Mouse (Mus musculus): ENCODE results near the gene Lrrc20.

Gene Lrrc20

DNA sequence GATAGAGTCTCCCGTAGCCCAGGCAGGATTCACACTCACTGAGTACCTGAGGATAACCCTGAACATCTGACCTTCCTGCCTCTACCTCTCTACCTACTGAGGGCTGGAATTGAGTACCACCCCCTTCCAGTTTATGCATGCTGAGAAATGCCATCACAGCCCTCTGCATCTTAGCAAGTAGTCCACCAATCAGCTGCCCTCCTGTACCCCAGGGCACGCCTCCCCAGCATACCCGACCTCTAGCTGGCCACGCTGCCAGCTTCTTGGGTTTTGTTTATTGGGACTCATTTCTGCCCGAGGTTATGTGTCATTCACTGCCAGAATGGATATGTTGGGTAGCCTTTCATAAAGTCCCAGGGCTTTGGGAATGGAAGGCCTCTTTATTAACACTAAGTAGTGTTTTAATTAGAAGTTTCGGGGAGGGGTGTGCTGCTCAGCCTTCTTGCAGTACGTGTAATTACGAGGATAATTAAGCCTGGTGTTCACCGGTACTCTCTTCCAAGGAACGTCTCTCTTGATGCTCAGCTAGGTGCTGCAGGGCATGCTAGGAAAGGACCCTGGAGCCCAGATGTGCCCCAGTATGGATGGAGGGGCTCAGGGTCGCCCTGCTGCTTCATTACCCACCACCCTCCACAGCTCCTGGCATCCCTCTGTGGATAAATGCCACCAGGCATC lies 36.8 kb downstream of the Lrrc20 start:
- DNase-seq (ENCODE audit: low read depth, low spot score), result no peak

DNA sequence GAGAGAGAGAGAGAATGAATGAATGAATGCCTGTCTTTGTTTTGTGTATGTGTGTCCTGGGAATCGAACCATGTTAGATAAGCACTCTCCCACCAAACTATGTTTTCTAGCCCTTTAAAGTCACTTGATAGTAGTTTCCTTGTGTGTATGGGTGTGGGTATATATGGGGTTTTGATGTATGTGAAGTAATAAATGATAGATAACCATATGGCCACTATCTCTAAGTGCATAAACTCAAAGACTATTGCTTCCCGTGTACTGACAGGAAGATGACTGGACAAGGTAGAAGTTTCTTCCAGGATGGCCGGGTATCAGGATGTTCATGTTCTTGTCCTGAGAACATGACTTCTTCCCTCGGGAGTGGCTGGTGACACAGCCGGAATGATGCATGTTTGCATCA lies 41.3 kb downstream of the Lrrc20 start:
- DNase-seq (ENCODE audit: low read depth, low spot score), result no peak

- no peak for DNase-seq (ENCODE audit: low read depth, low spot score)
Observed at GRCm38 (mm10) chr10:61517296-61518071, 41.9 kb downstream of the Lrrc20 start.

DNA sequence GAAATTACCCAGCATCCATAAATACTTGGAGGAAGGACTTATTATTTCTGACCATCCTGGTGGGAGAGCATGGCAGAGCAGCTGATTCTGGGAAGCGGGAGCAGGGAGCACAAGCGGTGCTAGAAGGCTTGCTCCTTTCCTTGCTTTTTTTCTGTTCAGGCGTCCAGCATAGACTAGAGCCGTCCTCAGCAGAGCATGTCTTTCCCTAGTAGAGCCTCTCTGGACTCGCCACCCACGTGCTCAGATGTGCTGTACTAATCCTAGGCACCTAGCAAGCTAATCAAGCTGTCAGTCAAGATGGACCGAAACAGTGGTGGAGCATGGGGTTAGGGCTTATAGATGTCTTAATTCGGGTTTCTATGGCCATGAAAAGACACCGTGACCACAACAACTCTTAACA lies 42.7 kb downstream of the Lrrc20 start:
- no peak for DNase-seq (ENCODE audit: low read depth, low spot score)

GRCm38 (mm10) chr10:61519491-61519890 lies 43.9 kb downstream of the Lrrc20 start:
- no peak for DNase-seq (ENCODE audit: low read depth, low spot score)

GRCm38 (mm10) chr10:61520714-61521113 lies 45.1 kb downstream of the Lrrc20 start:
- no peak for DNase-seq (ENCODE audit: low read depth, low spot score)

- no peak for DNase-seq (ENCODE audit: low read depth, low spot score)
Observed at GRCm38 (mm10) chr10:61530936-61531335, 55.3 kb downstream of the Lrrc20 start.

DNA sequence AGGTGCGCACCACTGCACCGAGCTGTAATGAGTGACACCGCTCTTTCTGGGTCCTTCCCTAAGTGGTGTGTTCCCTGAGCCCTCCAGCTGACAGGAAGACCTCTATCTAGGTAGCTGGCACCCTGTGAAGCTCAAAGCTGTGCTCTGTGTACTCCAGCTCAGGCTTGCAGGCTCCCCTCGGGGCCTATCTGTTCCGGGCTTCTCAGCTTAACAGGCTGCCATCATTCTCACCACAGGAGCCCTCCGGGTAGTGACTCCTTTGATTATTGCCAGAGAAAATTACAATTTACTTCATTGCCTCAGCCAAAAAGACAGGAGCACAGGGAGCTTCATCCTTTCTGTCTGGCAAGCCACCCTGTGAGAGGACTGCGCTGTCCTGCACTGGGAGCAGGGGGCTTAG lies 57.7 kb downstream of the Lrrc20 start:
- no peak for DNase-seq (ENCODE audit: low read depth, low spot score)

DNA sequence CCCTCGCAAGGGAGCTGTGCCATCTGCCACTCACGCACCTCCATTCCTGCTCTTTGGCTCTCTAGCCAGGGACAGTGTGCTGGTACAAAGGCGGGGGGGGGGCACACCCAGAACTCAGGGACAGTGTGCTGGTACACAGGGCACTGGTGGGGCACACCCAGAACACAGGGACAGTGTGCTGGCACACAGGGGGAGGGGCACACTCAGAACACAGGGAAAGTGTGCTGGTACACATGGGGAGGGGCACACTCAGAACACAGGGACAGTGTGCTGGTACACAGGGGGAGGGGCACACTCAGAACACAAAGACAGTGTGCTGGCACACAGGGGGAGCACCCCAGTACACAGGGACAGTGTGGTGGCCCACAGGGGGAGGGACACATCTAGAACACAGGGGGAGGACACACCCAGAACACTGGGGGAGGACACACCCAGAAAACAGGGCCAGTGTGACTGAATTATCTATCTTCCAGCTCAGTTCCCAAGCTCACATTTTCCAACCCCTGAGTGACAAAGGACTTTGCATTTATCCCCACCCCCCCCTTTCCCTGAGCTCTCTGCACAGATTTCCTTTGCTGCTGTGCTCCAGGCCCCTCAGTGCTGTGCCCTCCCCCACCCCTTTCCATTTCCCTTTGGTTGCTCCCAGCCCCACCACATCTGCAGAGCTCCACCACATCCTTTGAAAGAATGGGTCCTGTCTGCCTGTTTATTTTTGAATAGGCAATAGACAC lies 58.9 kb downstream of the Lrrc20 start:
- peak; percentile 22 for DNase-seq (ENCODE audit: low read depth, low spot score)

- DNase-seq (ENCODE audit: low read depth, low spot score), result no peak
Observed at GRCm38 (mm10) chr10:61535441-61535840, 59.8 kb downstream of the Lrrc20 start.

- no peak for DNase-seq (ENCODE audit: low read depth, low spot score)
Observed at GRCm38 (mm10) chr10:61536130-61537035, 60.8 kb downstream of the Lrrc20 start.

DNA sequence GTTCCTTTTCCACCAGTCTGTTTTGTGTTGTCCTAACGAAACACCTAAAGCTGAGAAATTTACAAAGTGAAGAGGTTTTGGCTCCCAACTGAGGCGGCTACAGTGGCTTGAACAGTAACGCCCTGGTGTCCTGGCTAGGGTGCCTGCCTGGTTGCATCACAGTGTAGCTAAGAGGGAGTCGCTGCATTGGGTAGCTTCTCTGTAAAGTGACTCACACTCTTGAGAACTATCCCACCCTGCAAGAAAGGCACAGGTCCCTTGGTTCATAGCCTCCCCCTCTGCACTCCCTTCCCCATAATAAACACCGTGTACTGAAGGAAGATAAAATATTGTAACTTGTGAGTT lies 61.4 kb downstream of the Lrrc20 start:
- no peak for DNase-seq (ENCODE audit: low read depth, low spot score)

- DNase-seq (ENCODE audit: low read depth, low spot score), result no peak
Observed at GRCm38 (mm10) chr10:61538446-61538845, 62.8 kb downstream of the Lrrc20 start.

DNA sequence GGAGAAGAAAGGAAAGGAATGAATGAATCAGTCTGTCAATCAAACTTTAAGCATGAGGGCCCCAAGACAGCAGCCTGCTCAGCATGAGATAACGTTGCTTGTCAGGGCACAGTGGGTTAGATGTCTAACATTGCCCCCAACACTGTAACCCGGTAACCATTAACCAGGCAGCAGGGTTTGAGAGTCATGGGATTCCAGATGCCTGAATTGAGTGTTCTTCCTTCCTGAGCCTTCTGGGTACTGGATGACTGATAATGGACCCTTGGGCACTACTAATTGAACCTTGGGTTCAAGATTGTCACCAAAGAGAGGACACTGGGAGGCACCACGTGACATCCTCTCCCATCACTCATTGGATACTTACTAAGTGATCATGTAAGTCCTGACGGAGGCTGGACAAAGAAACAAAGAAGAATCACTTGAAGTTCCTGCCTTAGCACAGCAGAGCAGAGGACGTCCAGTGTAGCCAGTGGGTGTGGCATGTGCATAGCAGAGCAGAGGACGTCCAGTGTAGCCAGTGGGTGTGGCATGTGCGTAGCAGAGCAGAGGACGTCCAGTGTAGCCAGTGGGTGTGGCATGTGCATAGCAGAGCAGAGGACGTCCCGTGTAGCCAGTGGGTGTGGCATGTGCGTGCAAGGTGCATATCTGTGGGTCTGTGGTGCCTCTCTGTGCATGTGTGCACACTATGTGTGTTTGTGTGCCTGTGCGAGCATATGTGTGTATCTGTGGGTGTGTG lies 68.7 kb downstream of the Lrrc20 start:
- no peak for DNase-seq (ENCODE audit: low read depth, low spot score)

GRCm38 (mm10) chr10:61544863-61545240 lies 69.3 kb downstream of the Lrrc20 start:
- no peak for DNase-seq (ENCODE audit: low read depth, low spot score)

- no peak for DNase-seq (ENCODE audit: low read depth, low spot score)
Observed at GRCm38 (mm10) chr10:61550106-61550505, 74.5 kb downstream of the Lrrc20 start.

GRCm38 (mm10) chr10:61555155-61555554 lies 79.6 kb downstream of the Lrrc20 start:
- no peak for DNase-seq (ENCODE audit: low read depth, low spot score)

DNA sequence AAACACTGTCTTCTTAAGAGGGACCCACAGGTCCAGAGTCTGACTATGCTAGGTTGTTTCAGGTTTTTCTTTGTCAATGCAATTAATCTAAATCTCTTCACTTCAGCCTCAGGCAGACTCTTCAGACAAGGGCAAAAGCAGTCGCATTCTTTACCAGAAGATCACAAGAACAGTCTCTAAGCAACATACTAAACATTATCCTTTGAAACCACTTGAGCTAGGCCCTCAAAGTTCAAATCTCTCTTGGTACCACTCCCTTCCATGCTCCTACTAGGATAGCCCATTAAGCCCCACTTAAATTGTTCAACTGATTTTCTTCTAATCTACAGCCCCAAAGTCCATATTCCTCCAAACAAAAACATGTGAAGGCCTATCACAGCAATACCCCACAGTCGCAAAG lies 83.0 kb downstream of the Lrrc20 start:
- DNase-seq (ENCODE audit: low read depth, low spot score), result no peak

GRCm38 (mm10) chr10:61559544-61559943 lies 83.9 kb downstream of the Lrrc20 start:
- DNase-seq (ENCODE audit: low read depth, low spot score), result no peak

DNA sequence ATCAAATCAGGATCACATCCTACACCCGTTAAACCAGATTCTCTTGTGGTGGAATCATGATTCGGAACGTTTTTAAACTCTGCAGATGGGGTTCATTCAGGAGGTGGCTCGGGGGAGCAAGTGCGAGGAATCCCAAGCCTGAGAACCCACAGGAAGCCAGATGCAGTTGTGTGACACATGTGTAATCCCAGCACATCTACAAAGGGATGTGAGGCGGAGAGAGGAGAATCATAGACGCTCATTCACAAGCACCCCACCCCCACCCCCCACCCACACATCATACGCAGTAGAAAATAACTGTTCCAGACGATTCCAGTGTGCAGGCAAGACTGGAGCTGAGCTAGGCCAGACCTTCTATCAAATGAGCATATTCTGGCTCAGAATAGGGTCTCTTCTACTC lies 87.9 kb downstream of the Lrrc20 start:
- DNase-seq (ENCODE audit: low read depth, low spot score), result no peak

GRCm38 (mm10) chr10:61564408-61564807 lies 88.8 kb downstream of the Lrrc20 start:
- no peak for DNase-seq (ENCODE audit: low read depth, low spot score)
